Mouse (Mus musculus): Measurements from ENCODE around the gene Pdzd7. TPM values are rescaled to one million over a fixed set of nuclear protein-coding genes. Genes with fewer than 3 reads are reported as not detected.

Gene Pdzd7
- polyA plus RNA-seq, 1 experiment from 2014 or later = 0.80 TPM

- H3K36me3 ChIP-seq (ENCODE audit: insufficient read depth, low read length) = peaks cover 8% of the 10 kb centered on the region
- H3K4me2 ChIP-seq (ENCODE audit: low read length) = no peak overlapping the region
- no peaks in the 10 kb centered on the region for H3K9me3 ChIP-seq (replicated peaks; ENCODE audit: low read length)
- no peak overlapping the region for H3K4me3 ChIP-seq (replicated peaks; ENCODE audit: low read depth, low read length)
- 0 out of 2 replicates have a peak, but pooled peaks cover 9% of the 10 kb centered on the region for H3K4me1 ChIP-seq (replicated peaks; ENCODE audit: insufficient read depth, low read length)
- WGBS = 42% methylated on average over 5 of the region's 5 CpGs
- no peak overlapping the region for H3K27ac ChIP-seq
- no peak overlapping the region for H3K9ac ChIP-seq (ENCODE audit: low read depth, low read length)
- no peak for TF ChIP-seq CTCF (IDR thresholded peaks at IDR 0.05; ENCODE audit: low read depth)
- no peaks in the 10 kb centered on the region for H3K27me3 ChIP-seq (ENCODE audit: insufficient read depth, low read length)
- ATAC-seq (replicated peaks; ENCODE audit: low FRiP score, low read depth) (no peak), DNase-seq (ENCODE audit: low spot score) (no peak)
Measured at GRCm38 (mm10) chr19:44985159-44985988, 60.1 kb downstream of the Pdzd7 start.

- WGBS = 94% methylated on average over 4 of the region's 4 CpGs
- H3K27me3 ChIP-seq (ENCODE audit: insufficient read depth, low read length) = no peaks in the 10 kb centered on the region
- H3K9ac ChIP-seq (ENCODE audit: low read depth, low read length) = no peak overlapping the region
- no peak overlapping the region for H3K4me2 ChIP-seq (ENCODE audit: low read length)
- no peak overlapping the region for H3K27ac ChIP-seq
- H3K4me3 ChIP-seq (replicated peaks; ENCODE audit: low read depth, low read length) = no peak overlapping the region
- H3K9me3 ChIP-seq (replicated peaks; ENCODE audit: low read length) = no peaks in the 10 kb centered on the region
- TF ChIP-seq CTCF (IDR thresholded peaks at IDR 0.05; ENCODE audit: low read depth) = no peak
- ATAC-seq (replicated peaks; ENCODE audit: low FRiP score, low read depth) (no peak), DNase-seq (ENCODE audit: low spot score) (no peak)
- peaks cover 14% of the 10 kb centered on the region for H3K36me3 ChIP-seq (ENCODE audit: insufficient read depth, low read length)
- 0 out of 2 replicates have a peak, but pooled peaks cover under 1% of the 10 kb centered on the region for H3K4me1 ChIP-seq (replicated peaks; ENCODE audit: insufficient read depth, low read length)
Measured at GRCm38 (mm10) chr19:44984420-44984819, 61.1 kb downstream of the Pdzd7 start.

- ATAC-seq (replicated peaks; ENCODE audit: low FRiP score, low read depth) = no peak
Measured at GRCm38 (mm10) chr19:44983366-44983765, 62.2 kb downstream of the Pdzd7 start.

GRCm38 (mm10) chr19:44982477-44983115, 62.9 kb downstream of the Pdzd7 start:
- WGBS = 62% methylated on average over 7 of the region's 7 CpGs

More at GRCm38 (mm10) chr19:44983366-44983765, 62.2 kb downstream of the Pdzd7 start:
- WGBS = 89% methylated on average over 6 of the region's 6 CpGs
- Histone ChIP-seq H3K4me2 (ENCODE audit: low read length) (no peak overlapping the region), H3K9me3 (replicated peaks; ENCODE audit: low read length) (no peaks in the 10 kb centered on the region), H3K4me3 (replicated peaks; ENCODE audit: low read depth, low read length) (no peak overlapping the region), H3K4me1 (replicated peaks; ENCODE audit: insufficient read depth, low read length) (no peaks in the 10 kb centered on the region), H3K27ac (no peak overlapping the region), H3K36me3 (ENCODE audit: insufficient read depth, low read length) (peaks cover 19% of the 10 kb centered on the region), H3K27me3 (ENCODE audit: insufficient read depth, low read length) (no peaks in the 10 kb centered on the region), H3K9ac (ENCODE audit: low read depth, low read length) (no peak overlapping the region)
- DNase-seq (ENCODE audit: low spot score) = no peak
- no peak for TF ChIP-seq CTCF (IDR thresholded peaks at IDR 0.05; ENCODE audit: low read depth)

GRCm38 (mm10) chr19:44980787-44981186, 64.7 kb downstream of the Pdzd7 start:
- Histone ChIP-seq H3K27ac (no peak overlapping the region), H3K9ac (ENCODE audit: low read depth, low read length) (no peak overlapping the region), H3K4me1 (replicated peaks; ENCODE audit: insufficient read depth, low read length) (no peaks in the 10 kb centered on the region), H3K9me3 (replicated peaks; ENCODE audit: low read length) (no peaks in the 10 kb centered on the region), H3K4me3 (replicated peaks; ENCODE audit: low read depth, low read length) (no peak overlapping the region), H3K4me2 (ENCODE audit: low read length) (no peak overlapping the region), H3K36me3 (ENCODE audit: insufficient read depth, low read length) (peaks cover 44% of the 10 kb centered on the region), H3K27me3 (ENCODE audit: insufficient read depth, low read length) (no peaks in the 10 kb centered on the region)
- TF ChIP-seq CTCF (IDR thresholded peaks at IDR 0.05; ENCODE audit: low read depth) = no peak
- ATAC-seq (replicated peaks; ENCODE audit: low FRiP score, low read depth) = no peak
- 85% methylated on average over 2 of the region's 2 CpGs for WGBS
- no peak for DNase-seq (ENCODE audit: low spot score)

More at GRCm38 (mm10) chr19:44982477-44983115, 62.9 kb downstream of the Pdzd7 start:
- Histone ChIP-seq H3K4me3 (replicated peaks; ENCODE audit: low read depth, low read length) (no peak overlapping the region), H3K27me3 (ENCODE audit: insufficient read depth, low read length) (no peaks in the 10 kb centered on the region), H3K27ac (no peak overlapping the region), H3K36me3 (ENCODE audit: insufficient read depth, low read length) (peaks cover 26% of the 10 kb centered on the region), H3K9me3 (replicated peaks; ENCODE audit: low read length) (no peaks in the 10 kb centered on the region), H3K9ac (ENCODE audit: low read depth, low read length) (no peak overlapping the region), H3K4me1 (replicated peaks; ENCODE audit: insufficient read depth, low read length) (no peaks in the 10 kb centered on the region), H3K4me2 (ENCODE audit: low read length) (no peak overlapping the region)
- no peak for TF ChIP-seq CTCF (IDR thresholded peaks at IDR 0.05; ENCODE audit: low read depth)
- no peak for DNase-seq (ENCODE audit: low spot score)
- ATAC-seq (replicated peaks; ENCODE audit: low FRiP score, low read depth) = no peak

- 81% methylated on average over 6 of the region's 6 CpGs for WGBS
- Histone ChIP-seq H3K36me3 (ENCODE audit: insufficient read depth, low read length) (peaks cover 81% of the 10 kb centered on the region), H3K27ac (no peak overlapping the region), H3K9ac (ENCODE audit: low read depth, low read length) (no peak overlapping the region), H3K9me3 (replicated peaks; ENCODE audit: low read length) (no peaks in the 10 kb centered on the region), H3K4me2 (ENCODE audit: low read length) (no peak overlapping the region), H3K4me3 (replicated peaks; ENCODE audit: low read depth, low read length) (no peak overlapping the region), H3K4me1 (replicated peaks; ENCODE audit: insufficient read depth, low read length) (no peaks in the 10 kb centered on the region), H3K27me3 (ENCODE audit: insufficient read depth, low read length) (no peaks in the 10 kb centered on the region)
- ATAC-seq (replicated peaks; ENCODE audit: low FRiP score, low read depth) = no peak
- DNase-seq (ENCODE audit: low spot score) = no peak
- TF ChIP-seq CTCF (IDR thresholded peaks at IDR 0.05; ENCODE audit: low read depth) = no peak
Measured at GRCm38 (mm10) chr19:44977148-44977547, 68.4 kb downstream of the Pdzd7 start.

Other genes starting within 250 kb of the Pdzd7 start
- gene Slf2, start 114.6 kb downstream of the Pdzd7 start, polyA plus RNA-seq (2015; fragmentation: Nextera tagmentation; extraction: Ambion mirVana) = 19.4 and 21.7 TPM in 2 replicates
- gene Sema4g, start 56.6 kb downstream of the Pdzd7 start, polyA plus RNA-seq (2015; fragmentation: Nextera tagmentation; extraction: Ambion mirVana) = 3.2 and 3.7 TPM in 2 replicates
- gene Twnk, start 40.1 kb downstream of the Pdzd7 start, polyA plus RNA-seq (2015; fragmentation: Nextera tagmentation; extraction: Ambion mirVana) = 15.7 and 19.4 TPM in 2 replicates
- 78.9 and 79.9 TPM in 2 replicates for gene Mrpl43, start 39.3 kb downstream of the Pdzd7 start, polyA plus RNA-seq (2015; fragmentation: Nextera tagmentation; extraction: Ambion mirVana)
- 58.6 and 69.5 TPM in 2 replicates for gene Lzts2, start 31.3 kb downstream of the Pdzd7 start, polyA plus RNA-seq (2015; fragmentation: Nextera tagmentation; extraction: Ambion mirVana)
- 28.4 and 29.0 TPM in 2 replicates for gene Sfxn3, start 1.8 kb upstream of the Pdzd7 start, polyA plus RNA-seq (2015; fragmentation: Nextera tagmentation; extraction: Ambion mirVana)
- 23.6 and 25.0 TPM in 2 replicates for gene Kazald1, start 29.5 kb upstream of the Pdzd7 start, polyA plus RNA-seq (2015; fragmentation: Nextera tagmentation; extraction: Ambion mirVana)
- not detected in 2 replicates for gene Tlx1, start 105.0 kb upstream of the Pdzd7 start, polyA plus RNA-seq (2015; fragmentation: Nextera tagmentation; extraction: Ambion mirVana)
- gene Lbx1, start 190.1 kb upstream of the Pdzd7 start, polyA plus RNA-seq (2015; fragmentation: Nextera tagmentation; extraction: Ambion mirVana) = 0.04 TPM in 1 of 2 replicates, not detected in the other